Mouse (Mus musculus) lung, postnatal 25 days (tissue): Measurements from ENCODE around the gene Ets2.
"Not testable (repeated sequence)": the region's sequence is repeated elsewhere in the genome, so short reads cannot be mapped to it uniquely, and the experiment has no call there.

Source experiments
- DNase-seq: peaks from one replicate; pipeline ENCODE4 v3.0.0; 2022; ENCODE audit warnings: low spot score

The Ets2 gene

DNA sequence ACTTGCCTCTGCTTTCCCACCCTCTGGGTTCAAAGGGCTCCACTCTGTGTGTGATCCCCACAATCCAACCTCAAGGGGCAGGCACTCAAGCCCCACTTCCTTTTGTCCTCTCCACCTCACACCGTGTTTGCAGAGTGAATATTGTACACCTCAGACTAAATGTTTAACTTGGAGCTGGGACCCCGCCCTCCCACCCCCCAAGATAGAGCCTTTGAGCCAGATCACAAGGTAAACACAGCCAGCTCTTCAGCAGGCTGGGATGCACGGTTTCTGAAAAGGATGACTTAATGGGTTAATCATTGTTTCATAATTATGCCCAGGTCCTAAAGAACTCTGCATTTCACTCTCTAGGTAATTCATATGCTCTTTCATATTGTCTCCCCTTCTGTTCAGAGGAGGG lies 2.2 kb upstream of the Ets2 start:
- DNase-seq = no peak

DNA sequence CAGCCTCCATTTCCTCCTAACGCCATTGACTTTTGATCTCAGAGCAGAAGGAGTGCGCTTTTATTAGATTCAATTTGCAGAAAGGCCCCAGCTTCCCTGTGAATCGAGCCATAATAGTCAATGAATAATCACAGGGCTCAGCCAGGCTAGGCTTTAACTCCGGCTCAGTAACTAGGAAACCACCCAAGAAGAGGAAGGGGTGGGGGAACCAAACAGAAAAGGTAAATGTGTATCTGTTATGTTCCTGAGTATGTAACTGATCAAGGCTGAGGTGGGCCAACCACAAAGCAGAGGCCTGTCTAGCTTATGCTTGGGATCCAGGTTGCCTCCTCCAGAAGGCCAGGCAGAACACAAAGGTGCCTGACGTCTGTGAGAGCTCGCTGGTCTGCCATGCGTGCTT lies 1.7 kb upstream of the Ets2 start:
- no peak for DNase-seq

GRCm38 (mm10) chr16:95702562-95703545 lies 979 bp downstream of the Ets2 start:
- DNase-seq = no peak

- DNase-seq = peak; percentile 32
Measured at GRCm38 (mm10) chr16:95703958-95704357, 2.1 kb downstream of the Ets2 start.

GRCm38 (mm10) chr16:95704662-95705330 lies 2.9 kb downstream of the Ets2 start:
- DNase-seq = no peak

DNA sequence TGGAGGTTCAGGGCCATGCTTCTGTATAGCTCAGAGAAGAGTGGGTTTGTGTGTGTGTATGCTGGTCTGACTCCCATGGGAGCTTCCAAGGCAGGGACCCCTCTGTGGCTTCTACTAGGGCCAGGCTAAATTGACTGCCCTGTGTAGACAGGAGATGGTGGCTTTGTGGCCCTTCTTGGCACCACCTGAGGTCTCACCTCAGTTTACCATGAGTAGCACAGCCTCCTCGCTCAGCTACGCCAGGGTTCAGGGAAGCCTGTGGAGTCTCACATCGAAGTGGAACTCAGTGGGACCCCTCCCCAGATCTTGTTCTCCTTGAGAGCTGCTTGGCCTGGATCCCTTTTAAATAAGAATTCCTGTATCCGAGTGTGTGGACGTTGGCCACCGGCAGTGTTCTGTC lies 3.9 kb downstream of the Ets2 start:
- DNase-seq = no peak

DNA sequence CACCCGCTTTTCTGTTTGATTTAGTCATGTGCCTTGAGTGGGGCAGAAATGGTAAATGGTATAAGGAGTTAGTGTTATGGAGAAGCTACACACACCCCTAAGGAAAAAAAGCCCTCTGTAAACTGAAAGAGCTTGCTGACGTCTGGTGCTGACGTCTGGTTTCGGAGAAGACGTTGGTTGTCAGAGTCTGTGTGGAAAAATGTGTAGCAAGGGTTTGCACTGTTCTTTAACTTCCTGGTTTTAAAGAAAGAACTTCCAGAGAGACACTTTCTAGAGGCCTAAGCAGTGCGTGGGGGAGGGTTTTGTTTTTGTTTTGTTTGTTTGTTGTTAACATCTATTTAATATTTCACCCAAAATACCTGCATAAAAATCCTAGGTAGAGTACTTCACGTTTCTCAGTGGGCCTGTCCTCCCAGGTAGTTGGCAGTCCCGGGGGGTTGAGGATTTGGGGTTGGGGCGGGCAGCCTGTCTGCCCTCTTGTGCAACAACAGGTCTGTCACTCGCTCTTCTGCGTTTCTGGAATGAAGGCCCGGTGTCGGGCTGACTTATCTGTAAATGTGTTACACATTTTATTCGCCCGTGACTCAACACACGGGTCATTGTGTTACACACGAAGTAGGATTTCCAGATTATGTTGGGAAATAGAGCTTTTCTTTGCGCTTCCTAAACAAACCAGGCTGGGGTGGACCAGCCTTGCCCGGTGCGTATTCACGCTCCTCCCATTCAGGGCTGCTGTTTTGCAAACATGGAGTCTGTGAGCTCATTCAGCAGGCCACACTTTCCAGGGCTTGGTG lies 6.5 kb downstream of the Ets2 start:
- DNase-seq = peak; percentile 41

GRCm38 (mm10) chr16:95709175-95709574 lies 7.3 kb downstream of the Ets2 start:
- no peak for DNase-seq

DNA sequence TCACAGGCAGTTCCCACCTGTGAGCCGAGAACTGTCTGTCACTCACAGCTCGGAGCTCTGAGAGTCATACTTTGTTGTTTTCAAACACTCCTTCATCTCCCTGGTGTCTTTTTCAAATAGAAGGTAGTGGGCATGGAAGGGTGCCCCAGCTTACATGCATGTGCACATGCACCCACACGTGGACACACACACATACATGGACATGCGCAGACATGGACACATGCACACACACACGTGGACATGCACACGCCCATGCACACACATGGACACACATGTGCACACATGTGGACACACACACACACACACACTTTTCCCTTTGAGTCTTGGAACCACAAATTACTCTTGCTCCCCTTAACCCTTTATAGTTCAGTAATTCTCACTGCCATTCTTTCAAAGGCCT lies 8.3 kb downstream of the Ets2 start:
- no peak for DNase-seq

GRCm38 (mm10) chr16:95712121-95712520 lies 10.2 kb downstream of the Ets2 start:
- no peak for DNase-seq

- not testable (repeated sequence) for DNase-seq
Measured at GRCm38 (mm10) chr16:95713077-95713476, 11.2 kb downstream of the Ets2 start.

GRCm38 (mm10) chr16:95715026-95715425 lies 13.2 kb downstream of the Ets2 start:
- peak; percentile 44 for DNase-seq

DNA sequence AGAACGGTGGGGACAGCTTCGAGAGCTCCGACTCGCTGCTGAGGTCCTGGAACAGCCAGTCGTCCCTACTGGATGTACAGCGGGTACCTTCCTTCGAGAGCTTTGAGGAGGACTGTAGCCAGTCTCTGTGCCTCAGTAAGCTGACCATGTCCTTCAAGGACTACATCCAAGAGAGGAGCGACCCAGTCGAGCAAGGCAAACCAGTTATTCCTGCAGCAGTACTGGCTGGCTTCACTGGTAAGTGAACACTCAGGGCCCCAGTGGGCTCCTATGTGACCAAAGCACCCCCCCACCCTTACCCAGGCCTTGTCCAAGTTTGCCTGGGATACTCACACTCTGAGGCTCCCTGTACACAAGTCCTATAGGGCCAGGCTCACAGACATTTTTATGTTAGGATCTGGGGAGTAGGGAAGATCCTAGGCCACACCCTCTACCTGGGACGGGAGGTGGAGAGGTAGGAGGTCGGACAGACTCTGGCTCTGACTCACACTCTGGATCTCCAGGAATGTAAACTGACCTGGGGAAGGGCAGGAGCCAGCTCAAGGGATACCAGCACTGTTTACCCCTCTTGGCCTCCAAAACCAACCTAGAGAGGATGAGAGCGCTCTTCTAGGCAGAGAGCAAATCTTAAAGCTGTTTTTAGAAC lies 14.3 kb downstream of the Ets2 start:
- peak; percentile 66 for DNase-seq

DNA sequence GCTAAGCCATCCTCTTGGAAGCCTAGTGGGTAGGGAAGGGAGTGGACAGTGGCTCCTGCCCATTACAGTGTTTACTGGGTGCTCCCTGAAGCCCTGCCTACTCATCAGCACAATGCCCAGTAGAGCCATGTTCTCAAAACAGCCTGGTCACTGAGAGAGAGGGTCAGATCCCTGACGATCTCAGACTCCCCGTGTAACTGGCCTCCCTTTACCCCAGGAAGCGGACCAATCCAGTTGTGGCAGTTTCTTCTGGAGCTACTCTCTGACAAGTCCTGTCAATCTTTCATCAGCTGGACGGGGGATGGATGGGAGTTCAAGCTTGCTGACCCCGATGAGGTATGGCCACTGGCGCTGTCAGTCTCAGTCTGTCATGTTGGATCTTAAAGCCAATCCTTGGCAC lies 15.8 kb downstream of the Ets2 start:
- no peak for DNase-seq

DNA sequence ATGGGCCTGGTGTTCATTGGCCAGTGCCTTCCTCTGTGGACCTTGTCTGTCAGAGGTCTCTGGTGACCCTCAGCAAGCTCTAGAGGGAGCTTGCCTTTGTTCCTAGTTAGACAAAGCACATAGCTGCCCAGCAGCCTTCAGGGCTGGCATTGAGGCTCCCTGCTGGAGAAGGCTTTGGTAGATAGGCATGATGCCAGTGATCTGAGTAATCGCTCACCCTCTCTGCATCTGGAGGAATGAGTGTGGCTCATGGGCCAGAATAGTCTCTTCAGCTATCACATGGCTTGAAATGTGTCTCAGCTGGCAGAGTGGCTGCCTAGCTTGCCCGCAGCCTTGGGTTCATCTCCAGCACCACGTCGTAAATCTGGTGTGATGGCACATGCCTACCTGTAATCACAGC lies 16.2 kb downstream of the Ets2 start:
- DNase-seq = no peak

GRCm38 (mm10) chr16:95720532-95720931 lies 18.7 kb downstream of the Ets2 start:
- no peak for DNase-seq

GRCm38 (mm10) chr16:95724251-95724650 lies 22.4 kb downstream of the Ets2 start:
- DNase-seq = no peak

GRCm38 (mm10) chr16:95724776-95725175 lies 22.9 kb downstream of the Ets2 start:
- DNase-seq = no peak

- no peak for DNase-seq
Measured at GRCm38 (mm10) chr16:95726802-95727201, 24.9 kb downstream of the Ets2 start.

DNA sequence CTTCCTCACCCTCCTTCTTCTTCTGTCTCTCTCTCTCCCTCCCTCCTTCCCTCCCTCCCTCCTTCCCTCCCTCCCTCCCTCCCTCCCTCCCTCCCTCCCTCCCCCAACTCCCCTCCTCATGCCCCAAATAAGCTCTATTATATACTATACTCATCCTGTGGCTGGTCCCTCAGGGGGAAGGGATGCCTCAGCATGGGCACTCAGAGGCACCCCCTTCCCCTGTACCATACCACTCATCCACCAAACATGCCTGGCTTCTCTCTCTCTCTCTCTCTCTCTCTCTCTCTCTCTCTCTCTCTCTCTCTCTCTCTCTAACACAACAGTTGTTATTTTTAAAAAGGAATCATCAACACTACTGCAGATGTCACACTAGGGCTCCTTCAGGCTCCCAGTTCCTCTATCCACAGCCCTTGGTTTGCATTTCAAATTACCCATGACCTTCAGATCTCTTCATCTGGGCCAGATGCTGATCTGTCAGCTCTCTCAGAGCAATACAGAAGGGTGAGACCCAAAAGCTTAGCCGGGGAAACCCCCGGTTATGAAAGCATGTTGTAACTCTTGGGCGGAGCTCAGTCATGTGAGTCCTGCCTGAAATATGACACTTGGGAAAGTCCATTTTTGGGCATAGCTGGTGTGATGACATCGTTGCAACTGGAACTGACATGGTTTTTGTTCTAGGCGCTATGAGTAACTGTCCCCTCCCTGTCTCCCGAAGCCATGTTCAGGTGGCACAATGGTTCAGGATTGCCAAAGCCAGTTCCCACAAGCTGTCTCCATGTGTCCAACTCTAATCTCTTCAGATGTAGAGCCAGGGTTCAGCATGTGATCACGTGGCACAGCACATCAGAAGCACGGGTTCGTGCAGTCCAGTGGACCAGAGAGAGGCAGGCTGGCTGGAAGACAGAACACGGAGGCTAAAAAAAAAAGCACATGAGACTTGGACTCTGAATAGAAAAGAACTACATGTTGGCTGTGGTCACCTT lies 26.9 kb downstream of the Ets2 start:
- DNase-seq = peak; percentile 92

- DNase-seq = no peak
Measured at GRCm38 (mm10) chr16:95729775-95730174, 27.9 kb downstream of the Ets2 start.
